ENCODE assay signal across 11 mouse cellular contexts in the genomic region with DNA sequence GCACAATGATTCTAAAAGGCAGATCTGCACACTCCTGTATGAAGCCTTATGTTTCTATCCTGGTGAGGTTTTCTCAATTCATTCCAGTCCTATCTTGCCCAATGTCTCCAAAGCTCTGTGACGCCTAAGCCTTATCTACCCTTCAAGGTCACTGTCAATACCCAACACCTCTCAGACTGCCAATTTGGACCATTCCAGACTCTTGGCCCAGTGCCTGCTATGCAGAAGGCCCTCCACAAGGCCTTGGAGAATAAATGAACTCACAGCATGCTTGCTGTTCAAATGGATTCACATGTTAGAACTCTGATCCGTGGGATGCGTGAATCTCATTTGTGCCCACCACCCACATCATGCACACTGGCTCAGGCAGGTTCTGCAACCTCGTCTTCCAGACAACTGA. TPM values are rescaled to one million over a fixed set of nuclear protein-coding genes. Genes with fewer than 3 reads are reported as not detected.
DNase-seq lines count a peak whose midpoint lies in the region; ATAC-seq lines count a peak whose summit lies in the region.
"Had no signal": no experiment of that assay in that cellular context is flagged by ENCODE, and none has a peak within 500 bp of the region (broad histone marks: within the 10 kb centered on the region; RNA-seq: fewer than 3 reads in every experiment).

No protein-coding gene starts in this region.

- ATAC-seq in frontal cortex, adult (ENCODE audit: low TSS enrichment), result no peak
- ATAC-seq: hindbrain, embryonic 16.5 days had no signal

- DNase-seq in cerebellum, postnatal 4 days (ENCODE audit: low spot score in 2 of 2), result peak; percentile 26 to 65
- DNase-seq in cerebellum, adult 9-10 months, result no peak
- peak; percentile 7 for DNase-seq in right cerebral cortex, postnatal 4 days
- DNase-seq in right cerebral cortex, adult 18-20 months, result no peak
- DNase-seq in heart, postnatal 4 days, result peak; percentile 79
- DNase-seq in testis, postnatal 14 days (ENCODE audit: low spot score), result peak; percentile 74
- no peak for DNase-seq in frontal cortex, postnatal 10 days (ENCODE audit: low spot score in 2 of 2)
- DNase-seq: thymus, postnatal 4 days had no signal

RNA-seq across cellular contexts. Expression of gene Shisa6, which starts 38.0 kb away (rescaled TPM):
- total RNA-seq in heart, postnatal 4 days (2021), result 1 to 10 TPM; 1.3 to 1.5 TPM
- total RNA-seq: common myeloid progenitor, adult 5-6 weeks had no signal

Comparison
In these comparisons a context has a peak if more than half of its experiments do, and no peak if none do; other contexts are left out.
1. DNase-seq: peak in cerebellum, postnatal 4 days (2 of 2), right cerebral cortex, postnatal 4 days (single experiment), heart, postnatal 4 days (single experiment) and testis, postnatal 14 days (single experiment); none in cerebellum, adult 9-10 months (single experiment), right cerebral cortex, adult 18-20 months (single experiment) and frontal cortex, postnatal 10 days (0 of 2).